Mouse (Mus musculus) G1E (cell line): ENCODE data around the gene Sptlc2. TPM values are rescaled to one million over a fixed set of nuclear protein-coding genes. Genes with fewer than 3 reads are reported as not detected.

Experiments used
- ATAC-seq: 2 replicates; pipeline ENCODE4 v1.8.0; 2016; ENCODE audit warnings: mild to moderate bottlenecking; ENCODE audit not compliant: insufficient number of reproducible peaks, poor library complexity, low FRiP score, severe bottlenecking; ENCODE audit errors: extremely low read depth
- DNase-seq: peaks from one replicate; pipeline ENCODE4 v3.0.0; 2012; ENCODE audit warnings: low spot score
- H3K27me3 ChIP-seq: 2 replicates; pipeline ENCODE4 v1.6.1; 2012; ENCODE audit warnings: mild to moderate bottlenecking, low read length, inconsistent platforms; ENCODE audit not compliant: insufficient read depth
- H3K36me3 ChIP-seq: replicated peaks from 2 replicates; pipeline ENCODE3; 2012; ENCODE audit warnings: mild to moderate bottlenecking, inconsistent platforms
- H3K4me1 ChIP-seq: 2 replicates; pipeline ENCODE4 v1.6.1; 2012; ENCODE audit warnings: low read depth, low read length, inconsistent platforms, mixed read lengths; ENCODE audit not compliant: insufficient read depth
- H3K4me3 ChIP-seq: 2 replicates; pipeline ENCODE4 v1.5.1; 2012; ENCODE audit warnings: low read depth, mild to moderate bottlenecking, inconsistent platforms, low read length, moderate library complexity, mixed read lengths
- H3K9me3 ChIP-seq: replicated peaks from 2 replicates; pipeline ENCODE4 v1.6.1; 2012; ENCODE audit warnings: inconsistent platforms
- CTCF ChIP-seq: IDR thresholded peaks from 2 replicates; pipeline ENCODE4 v1.5.1; 2012; ENCODE audit warnings: low read depth, low read length, inconsistent platforms, mixed read lengths
- GATA1 ChIP-seq: IDR thresholded peaks from 2 replicates; pipeline ENCODE4 v1.6.1; 2012; ENCODE audit warnings: borderline replicate concordance, low read length, inconsistent platforms, mixed read lengths
- GATA2 ChIP-seq: IDR thresholded peaks from 2 replicates; pipeline ENCODE4 v1.6.1; 2012; ENCODE audit warnings: low read depth, low read length, inconsistent platforms, borderline replicate concordance
- POLR2AphosphoS5 ChIP-seq: IDR thresholded peaks from 2 replicates; pipeline ENCODE4 v1.6.1; 2012; ENCODE audit warnings: low read depth, low read length, inconsistent platforms; ENCODE audit not compliant: insufficient replicate concordance
- TAL1 ChIP-seq: conservative IDR thresholded peaks from 2 replicates; pipeline ENCODE4 v1.6.1; 2012; ENCODE audit warnings: low read depth, low read length, inconsistent platforms, mixed read lengths
- polyA plus RNA-seq: library from polyadenylated mRNA; stranded (reverse); fragments of >175 nt; gene quantifications from 2 replicates; pipeline ENCODE4 v1.2.3, GENCODE M21; 2012
- total RNA-seq, 2 experiments: library from RNA; stranded (forward) in 1 of 2; stranded (reverse) in 1 of 2; fragments of 200-1000 nt in 1 of 2; fragments of >200 nt in 1 of 2; fragmentation: Nextera tagmentation in 1 of 2; gene quantifications; 2 replicates each; pipeline ENCODE4 v1.2.3; 2014 to 2017

Gene Sptlc2
- total and polyA plus RNA-seq, 3 experiments: 50.5 to 212 (median 111) TPM

DNA sequence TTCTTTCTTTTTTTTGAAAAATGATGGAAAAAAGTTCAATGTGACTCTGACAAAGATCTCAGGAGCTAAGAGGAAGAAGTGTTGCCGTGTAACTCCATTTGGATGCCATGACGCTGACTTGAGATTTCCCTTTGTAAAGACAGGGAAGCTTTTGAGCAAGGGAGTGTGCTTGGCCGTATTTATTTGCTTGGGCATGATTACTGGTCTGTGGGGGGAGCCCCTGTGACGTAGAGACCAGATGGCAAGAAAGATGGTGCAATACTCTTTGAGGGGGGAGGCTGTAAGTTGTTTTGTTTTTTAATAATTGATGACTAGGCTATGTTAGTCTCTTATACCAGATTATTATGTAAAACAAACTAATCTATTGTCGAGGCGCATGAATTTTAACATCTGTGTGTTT, 14.0 kb downstream of the Sptlc2 start:
- DNase-seq: no peak
- no peak for TF ChIP-seq GATA2
- no peaks in the 10 kb centered on the region for H3K9me3 ChIP-seq
- no peaks in the 10 kb centered on the region for H3K27me3 ChIP-seq
- ATAC-seq: no peak
- no peak overlapping the region for H3K4me3 ChIP-seq
- peaks cover 14% of the 10 kb centered on the region for H3K4me1 ChIP-seq
- H3K36me3 ChIP-seq: peaks cover 33% of the 10 kb centered on the region

DNA sequence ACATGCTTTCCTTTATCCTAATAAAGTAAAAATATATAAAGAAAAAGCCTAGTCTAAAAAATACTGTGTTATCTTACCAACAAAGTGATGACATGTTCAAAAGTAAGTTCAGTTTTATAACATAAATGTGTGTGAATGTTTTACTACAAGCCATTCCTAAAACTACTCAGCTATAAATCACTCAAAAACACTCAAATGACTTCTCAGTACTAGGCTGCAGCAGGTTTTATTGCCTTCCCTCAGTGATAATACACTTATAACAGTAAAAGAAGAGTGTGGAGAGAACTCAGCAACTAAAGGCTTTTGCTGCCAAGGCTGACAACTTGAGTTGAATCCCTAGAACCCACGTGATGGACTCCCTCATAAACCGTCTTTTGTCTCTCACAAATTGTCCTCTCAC, 18.8 kb downstream of the Sptlc2 start:
- Histone ChIP-seq H3K36me3 (peaks cover 61% of the 10 kb centered on the region), H3K4me1 (peaks cover 3% of the 10 kb centered on the region; the same call in 1 of the 2 replicates)
- TF ChIP-seq TAL1 (no peak), GATA1 (no peak), POLR2AphosphoS5 (no peak), CTCF (no peak)

DNA sequence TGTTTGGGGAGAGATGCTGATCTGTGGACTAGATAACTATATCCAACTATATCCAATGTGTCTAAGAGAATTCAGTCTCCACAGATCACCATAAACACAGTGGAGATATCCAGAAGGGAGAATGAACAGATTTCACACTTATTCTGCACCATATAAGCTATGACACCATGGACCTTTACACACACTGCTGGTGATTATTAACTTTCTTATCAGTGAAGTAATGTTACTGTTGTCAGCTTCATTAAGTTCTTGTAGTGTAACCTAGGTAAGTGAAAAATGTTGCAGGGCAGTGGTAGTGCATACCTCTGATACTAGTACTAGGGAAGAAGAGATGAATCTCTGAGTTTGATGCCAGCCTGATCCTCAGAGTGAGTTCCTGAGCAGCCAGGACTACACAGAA, 20.1 kb downstream of the Sptlc2 start:
- peaks cover 2% of the 10 kb centered on the region; the same call in 1 of the 2 replicates for H3K4me1 ChIP-seq
- TF ChIP-seq CTCF (no peak), GATA1 (no peak), GATA2 (no peak), TAL1 (no peak), POLR2AphosphoS5 (no peak)
- H3K27me3 ChIP-seq: no peaks in the 10 kb centered on the region
- peaks cover 60% of the 10 kb centered on the region for H3K36me3 ChIP-seq
- DNase-seq: no peak
- no peak overlapping the region for H3K4me3 ChIP-seq
- H3K9me3 ChIP-seq: no peaks in the 10 kb centered on the region
- ATAC-seq: no peak

More for the DNA sequence above, 18.8 kb downstream of the Sptlc2 start:
- ATAC-seq (no peak), DNase-seq (no peak)
- Histone ChIP-seq H3K4me3 (no peak overlapping the region), H3K27me3 (no peaks in the 10 kb centered on the region), H3K9me3 (no peaks in the 10 kb centered on the region)

DNA sequence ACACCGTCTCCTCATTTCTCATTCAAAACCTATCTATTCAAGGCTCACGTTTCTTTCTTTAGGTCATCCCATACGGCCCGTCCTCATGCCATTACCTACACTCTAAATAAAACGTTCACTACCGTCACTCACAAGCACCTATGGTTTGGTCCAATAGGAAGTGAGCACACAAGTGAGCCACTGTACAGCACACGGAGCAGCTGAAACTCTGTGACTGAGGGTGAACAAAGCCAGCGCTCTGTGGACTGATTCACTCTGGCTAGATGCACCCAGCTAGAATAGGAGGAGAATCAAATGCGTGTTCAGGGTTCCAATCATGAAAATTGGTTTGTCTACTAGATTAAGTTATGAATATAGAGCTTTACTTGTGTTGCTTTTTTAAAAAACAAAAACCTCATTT, 22.5 kb downstream of the Sptlc2 start:
- DNase-seq: no peak
- ATAC-seq: no peak
- TF ChIP-seq POLR2AphosphoS5 (no peak), GATA1 (no peak), GATA2 (no peak), TAL1 (no peak), CTCF (no peak)
- H3K9me3 ChIP-seq: no peaks in the 10 kb centered on the region
- no peak overlapping the region for H3K4me3 ChIP-seq
- peaks cover 64% of the 10 kb centered on the region for H3K36me3 ChIP-seq
- H3K4me1 ChIP-seq: no peaks in the 10 kb centered on the region
- H3K27me3 ChIP-seq: no peaks in the 10 kb centered on the region

DNA sequence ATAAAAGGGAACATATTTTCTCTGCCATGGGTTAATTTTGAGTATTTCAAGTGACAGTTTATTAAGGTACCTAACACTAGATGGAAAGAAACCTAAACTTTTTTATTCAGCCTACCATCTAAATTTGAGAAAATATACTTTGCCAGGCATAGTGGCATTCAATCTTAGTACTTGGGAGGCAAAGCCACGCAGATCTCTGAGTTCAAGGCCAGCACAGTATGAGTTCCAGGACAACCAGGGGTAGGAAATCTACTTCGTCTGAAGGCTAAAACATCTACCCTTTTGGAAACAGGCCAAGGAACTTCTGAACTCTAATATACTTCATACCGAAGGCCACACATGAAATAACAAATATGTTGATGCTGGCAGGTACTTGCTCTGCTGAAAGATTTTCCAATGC, 26.0 kb downstream of the Sptlc2 start:
- ATAC-seq: no peak
- no peak overlapping the region for H3K4me3 ChIP-seq
- H3K27me3 ChIP-seq: no peaks in the 10 kb centered on the region
- no peaks in the 10 kb centered on the region for H3K4me1 ChIP-seq
- H3K9me3 ChIP-seq: no peaks in the 10 kb centered on the region
- no peak for DNase-seq
- peaks cover 61% of the 10 kb centered on the region for H3K36me3 ChIP-seq
- no peak for TF ChIP-seq GATA1

DNA sequence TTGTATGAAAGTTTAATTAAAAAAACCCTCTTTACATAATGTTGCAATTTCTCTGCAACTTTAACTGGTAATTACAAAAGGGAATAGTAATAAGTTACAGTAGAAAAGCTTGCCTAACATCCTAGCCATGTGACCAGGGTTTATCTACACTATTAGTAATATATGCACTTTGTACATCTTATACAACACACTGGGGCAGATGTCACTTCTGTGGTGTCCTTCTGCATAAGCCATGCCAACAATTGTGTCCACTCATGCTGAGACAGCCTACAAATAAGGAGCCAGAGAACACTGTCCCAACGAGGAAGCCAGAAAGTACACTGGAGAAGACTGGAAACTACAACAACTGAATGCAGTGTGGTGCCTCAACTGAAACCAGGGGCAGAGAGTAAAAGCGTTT, 40.1 kb downstream of the Sptlc2 start:
- no peak for ATAC-seq
- peaks cover 62% of the 10 kb centered on the region for H3K36me3 ChIP-seq

DNA sequence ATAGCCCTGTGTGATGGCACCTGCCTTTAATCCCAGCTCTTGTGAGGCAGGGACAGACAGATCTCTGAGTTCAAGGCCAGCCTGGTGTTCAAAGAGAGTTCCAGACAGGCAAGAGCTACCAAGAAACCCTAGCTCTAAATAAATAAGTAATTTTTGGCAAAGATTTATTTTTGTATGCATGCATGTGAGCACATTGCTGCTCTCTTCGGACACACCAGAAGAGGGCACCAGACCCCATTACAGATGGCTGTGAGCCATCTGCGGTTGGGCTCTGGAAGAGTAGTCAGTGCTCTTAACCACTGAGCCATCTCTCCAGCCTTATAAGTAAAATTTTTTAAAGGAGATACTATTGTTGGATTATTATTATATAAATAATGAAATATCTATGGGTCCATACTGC, 40.6 kb downstream of the Sptlc2 start:
- H3K9me3 ChIP-seq: no peaks in the 10 kb centered on the region
- no peak for DNase-seq
- peaks cover 62% of the 10 kb centered on the region for H3K36me3 ChIP-seq
- H3K4me3 ChIP-seq: no peak overlapping the region
- TF ChIP-seq GATA2: no peak
- TF ChIP-seq GATA1: no peak
- TF ChIP-seq CTCF: no peak
- TF ChIP-seq TAL1: no peak
- no peak for TF ChIP-seq POLR2AphosphoS5
- peaks cover 6% of the 10 kb centered on the region for H3K4me1 ChIP-seq
- no peak for ATAC-seq
- no peaks in the 10 kb centered on the region for H3K27me3 ChIP-seq

More for the DNA sequence above, 40.1 kb downstream of the Sptlc2 start:
- no peak for DNase-seq
- Histone ChIP-seq H3K27me3 (no peaks in the 10 kb centered on the region), H3K9me3 (no peaks in the 10 kb centered on the region), H3K4me3 (no peak overlapping the region), H3K4me1 (peaks cover 6% of the 10 kb centered on the region)
- no peak for TF ChIP-seq CTCF
- no peak for TF ChIP-seq POLR2AphosphoS5
- TF ChIP-seq GATA2: no peak
- TF ChIP-seq TAL1: no peak
- no peak for TF ChIP-seq GATA1
